Mouse (Mus musculus): ENCODE measurements around the gene Rtcb. TPM values are rescaled to one million over a fixed set of nuclear protein-coding genes. Genes with fewer than 3 reads are reported as not detected.

Gene Rtcb
- total and polyA plus RNA-seq, 2 experiments from 2014 or later = 90.8 to 164 TPM

- no peak for DNase-seq (ENCODE audit: low spot score)
- 91% methylated on average over 7 of the region's 7 CpGs for WGBS
- H3K27me3 ChIP-seq (ENCODE audit: insufficient read depth, low read length) = no peaks in the 10 kb centered on the region
- no peak for ATAC-seq
- TF ChIP-seq CTCF (IDR thresholded peaks at IDR 0.05; ENCODE audit: low read depth) = no peak
- H3K9me3 ChIP-seq (ENCODE audit: low read length) = no peaks in the 10 kb centered on the region
- no peaks in the 10 kb centered on the region for H3K36me3 ChIP-seq (ENCODE audit: insufficient read depth, low read length)
- H3K4me1 ChIP-seq (ENCODE audit: insufficient read depth, low read length) = no peaks in the 10 kb centered on the region
- H3K9ac ChIP-seq (replicated peaks; ENCODE audit: low read length) = no peak overlapping the region
- H3K4me2 ChIP-seq (ENCODE audit: low read depth, low read length) = no peak overlapping the region
- H3K4me3 ChIP-seq (ENCODE audit: low read length) = no peak overlapping the region
- H3K27ac ChIP-seq = no peak overlapping the region
Observed at GRCm38 (mm10) chr10:85964316-85964715, 6.7 kb upstream of the Rtcb start.

GRCm38 (mm10) chr10:85962897-85963296 lies 5.3 kb upstream of the Rtcb start:
- ATAC-seq = no peak
- Histone ChIP-seq H3K36me3 (ENCODE audit: insufficient read depth, low read length) (no peaks in the 10 kb centered on the region), H3K4me3 (ENCODE audit: low read length) (no peak overlapping the region), H3K9ac (replicated peaks; ENCODE audit: low read length) (no peak overlapping the region), H3K4me2 (ENCODE audit: low read depth, low read length) (no peak overlapping the region), H3K27me3 (ENCODE audit: insufficient read depth, low read length) (no peaks in the 10 kb centered on the region), H3K27ac (no peak overlapping the region), H3K4me1 (ENCODE audit: insufficient read depth, low read length) (no peaks in the 10 kb centered on the region), H3K9me3 (ENCODE audit: low read length) (no peaks in the 10 kb centered on the region)
- 73% methylated on average over 9 of the region's 9 CpGs for WGBS
- DNase-seq (ENCODE audit: low spot score) = no peak
- no peak for TF ChIP-seq CTCF (IDR thresholded peaks at IDR 0.05; ENCODE audit: low read depth)

GRCm38 (mm10) chr10:85956871-85957419 lies 678 bp downstream of the Rtcb start:
- DNase-seq (ENCODE audit: low spot score) (no peak), ATAC-seq (peak; percentile 41; the same call in 1 of the 2 replicates)
- Histone ChIP-seq H3K27ac (peak overlapping the region; percentile 86), H3K4me2 (ENCODE audit: low read depth, low read length) (peak overlapping the region; percentile 61), H3K4me3 (ENCODE audit: low read length) (peak overlapping the region; percentile 95), H3K27me3 (ENCODE audit: insufficient read depth, low read length) (no peaks in the 10 kb centered on the region), H3K9ac (replicated peaks; ENCODE audit: low read length) (peak overlapping the region; percentile 88), H3K9me3 (ENCODE audit: low read length) (no peaks in the 10 kb centered on the region), H3K4me1 (ENCODE audit: insufficient read depth, low read length) (peaks cover 3% of the 10 kb centered on the region; the same call in 1 of the 2 replicates), H3K36me3 (ENCODE audit: insufficient read depth, low read length) (peaks cover 10% of the 10 kb centered on the region; the same call in 1 of the 2 replicates)
- no peak for TF ChIP-seq CTCF (IDR thresholded peaks at IDR 0.05; ENCODE audit: low read depth)
- WGBS = 6% methylated on average over 20 of the region's 20 CpGs

- H3K4me3 ChIP-seq (ENCODE audit: low read length) = no peak overlapping the region
- WGBS = 71% methylated on average over 2 of the region's 2 CpGs
- H3K4me1 ChIP-seq (ENCODE audit: insufficient read depth, low read length) = peaks cover 3% of the 10 kb centered on the region; the same call in 1 of the 2 replicates
- H3K9me3 ChIP-seq (ENCODE audit: low read length) = no peaks in the 10 kb centered on the region
- peaks cover 17% of the 10 kb centered on the region; the same call in 1 of the 2 replicates for H3K36me3 ChIP-seq (ENCODE audit: insufficient read depth, low read length)
- no peaks in the 10 kb centered on the region for H3K27me3 ChIP-seq (ENCODE audit: insufficient read depth, low read length)
- no peak overlapping the region for H3K27ac ChIP-seq
- ATAC-seq (no peak), DNase-seq (ENCODE audit: low spot score) (no peak)
- no peak overlapping the region for H3K4me2 ChIP-seq (ENCODE audit: low read depth, low read length)
- no peak for TF ChIP-seq CTCF (IDR thresholded peaks at IDR 0.05; ENCODE audit: low read depth)
- no peak overlapping the region for H3K9ac ChIP-seq (replicated peaks; ENCODE audit: low read length)
Observed at GRCm38 (mm10) chr10:85954429-85954828, 3.2 kb downstream of the Rtcb start.

- no peak for DNase-seq (ENCODE audit: low spot score)
- 68% methylated on average over 3 of the region's 3 CpGs for WGBS
- Histone ChIP-seq H3K27me3 (ENCODE audit: insufficient read depth, low read length) (no peaks in the 10 kb centered on the region), H3K4me3 (ENCODE audit: low read length) (no peak overlapping the region), H3K4me2 (ENCODE audit: low read depth, low read length) (no peak overlapping the region), H3K9ac (replicated peaks; ENCODE audit: low read length) (no peak overlapping the region), H3K4me1 (ENCODE audit: insufficient read depth, low read length) (peaks cover 3% of the 10 kb centered on the region; the same call in 1 of the 2 replicates), H3K36me3 (ENCODE audit: insufficient read depth, low read length) (peaks cover 27% of the 10 kb centered on the region), H3K9me3 (ENCODE audit: low read length) (no peaks in the 10 kb centered on the region), H3K27ac (no peak overlapping the region; the same call in 1 of the 2 replicates)
- no peak for TF ChIP-seq CTCF (IDR thresholded peaks at IDR 0.05; ENCODE audit: low read depth)
- no peak for ATAC-seq
Observed at GRCm38 (mm10) chr10:85953401-85953800, 4.2 kb downstream of the Rtcb start.

GRCm38 (mm10) chr10:85951765-85952443 lies 5.7 kb downstream of the Rtcb start:
- DNase-seq (ENCODE audit: low spot score) = no peak
- WGBS = 86% methylated on average over 6 of the region's 6 CpGs
- H3K4me2 ChIP-seq (ENCODE audit: low read depth, low read length) = no peak overlapping the region
- H3K27ac ChIP-seq = no peak overlapping the region
- peaks cover 3% of the 10 kb centered on the region; the same call in 1 of the 2 replicates for H3K4me1 ChIP-seq (ENCODE audit: insufficient read depth, low read length)
- H3K27me3 ChIP-seq (ENCODE audit: insufficient read depth, low read length) = no peaks in the 10 kb centered on the region
- H3K9ac ChIP-seq (replicated peaks; ENCODE audit: low read length) = no peak overlapping the region
- TF ChIP-seq CTCF (IDR thresholded peaks at IDR 0.05; ENCODE audit: low read depth) = no peak
- H3K4me3 ChIP-seq (ENCODE audit: low read length) = no peak overlapping the region
- no peaks in the 10 kb centered on the region for H3K9me3 ChIP-seq (ENCODE audit: low read length)
- no peak for ATAC-seq
- H3K36me3 ChIP-seq (ENCODE audit: insufficient read depth, low read length) = peaks cover 32% of the 10 kb centered on the region

All from hindbrain, postnatal 0 days (tissue).